ENCODE assay signal across 13 mouse cellular contexts in the genomic region with DNA sequence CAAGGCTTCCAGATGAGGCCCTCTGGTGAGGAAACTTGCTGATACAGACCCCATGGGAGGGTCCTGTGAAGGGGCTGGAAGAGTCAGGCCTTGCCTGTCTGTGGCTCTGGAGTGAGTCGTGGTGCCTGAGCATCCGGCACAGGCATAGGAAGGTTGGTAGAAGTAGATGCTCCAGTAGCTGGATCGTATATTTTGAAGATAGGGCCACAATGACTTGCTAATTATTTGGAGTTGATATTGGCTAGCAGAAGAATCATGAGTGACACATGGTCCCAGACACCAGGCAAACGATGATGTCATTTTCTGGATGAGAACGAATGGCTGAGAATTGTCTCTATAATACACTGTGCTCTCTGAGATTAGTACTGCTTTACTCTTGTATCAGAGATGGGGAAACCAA.
"Had no signal": no experiment of that assay in that cellular context is flagged by ENCODE, and none has a peak within 500 bp of the region (broad histone marks: within the 10 kb centered on the region; RNA-seq: fewer than 3 reads in every experiment).

No protein-coding gene starts in this region.

- H3K36me3 ChIP-seq: limb, embryonic 10.5 days; liver, embryonic 15.5 days; midbrain, embryonic 12.5 days had no signal

- H3K4me3 ChIP-seq: left cerebral cortex, adult 2 months; limb, embryonic 10.5 days; liver, embryonic 15.5 days; megakaryocyte, embryonic 14.5 days; midbrain, embryonic 12.5 days had no signal

- DNase-seq: kidney, adult 9 months; kidney, postnatal 14 days; lung, embryonic 14.5 days; lung, postnatal 10 days; lung, postnatal 4 days; right cerebral cortex, postnatal 14 days; thymus, adult 18-20 months; thymus, postnatal 14 days had no signal

- H3K27me3 ChIP-seq: liver, embryonic 15.5 days; megakaryocyte, embryonic 14.5 days; midbrain, embryonic 12.5 days had no signal

- H3K27ac ChIP-seq: left cerebral cortex, adult 2 months; limb, embryonic 10.5 days; liver, embryonic 15.5 days; midbrain, embryonic 12.5 days had no signal
